Mouse (Mus musculus): ENCODE data around the gene Kat5. TPM values are rescaled to one million over a fixed set of nuclear protein-coding genes. Genes with fewer than 3 reads are reported as not detected.
A peak's percentile ranks its signal among the peaks of the same experiment; 100 is the strongest.

The Kat5 gene
- total RNA-seq, 2 experiments from 2014 or later = 94.3 to 99.2 TPM

GRCm38 (mm10) chr19:5591888-5592287, 18.1 kb downstream of the Kat5 start:
- Histone ChIP-seq H3K4me3 (no peak overlapping the region), H3K27ac (no peak overlapping the region)
- intact Hi-C loops (cut with DNase I) = no loop called here
- no peak for TF ChIP-seq CTCF (IDR thresholded peaks at IDR 0.05)
- DNase-seq (ENCODE audit: extremely low spot score in 1 of 2, low spot score in 2 of 2) = no peak

GRCm38 (mm10) chr19:5589159-5589558, 20.9 kb downstream of the Kat5 start:
- DNase-seq (ENCODE audit: extremely low spot score in 1 of 2, low spot score in 2 of 2) = no peak
- TF ChIP-seq CTCF (IDR thresholded peaks at IDR 0.05) = peak; percentile 15; the same call in 1 of the 2 replicates
- intact Hi-C loops (cut with DNase I) = loop anchor here (5.0 kb wide), 1 partner anchor 38 kb away; no protein-coding TSS in a partner anchor
- Histone ChIP-seq H3K27ac (no peak overlapping the region), H3K4me3 (no peak overlapping the region)

- no peak for TF ChIP-seq CTCF (IDR thresholded peaks at IDR 0.05)
- H3K27ac ChIP-seq = no peak overlapping the region
- no peak for DNase-seq (ENCODE audit: extremely low spot score in 1 of 2, low spot score in 2 of 2)
- no peak overlapping the region for H3K4me3 ChIP-seq
- intact Hi-C loops (cut with DNase I) = no loop called here
Observed at GRCm38 (mm10) chr19:5581995-5582394, 28.0 kb downstream of the Kat5 start.

GRCm38 (mm10) chr19:5580776-5581175, 29.3 kb downstream of the Kat5 start:
- H3K4me3 ChIP-seq = no peak overlapping the region
- TF ChIP-seq CTCF (IDR thresholded peaks at IDR 0.05) = no peak
- H3K27ac ChIP-seq = no peak overlapping the region
- no peak for DNase-seq (ENCODE audit: extremely low spot score in 1 of 2, low spot score in 2 of 2)
- intact Hi-C loops (cut with DNase I) = no loop called here

GRCm38 (mm10) chr19:5579971-5580370, 30.1 kb downstream of the Kat5 start:
- DNase-seq (ENCODE audit: extremely low spot score in 1 of 2, low spot score in 2 of 2) = no peak
- Histone ChIP-seq H3K27ac (no peak overlapping the region), H3K4me3 (no peak overlapping the region)
- intact Hi-C loops (cut with DNase I) = no loop called here
- no peak for TF ChIP-seq CTCF (IDR thresholded peaks at IDR 0.05)

- TF ChIP-seq CTCF (IDR thresholded peaks at IDR 0.05) = no peak
- no peak overlapping the region for H3K4me3 ChIP-seq
- DNase-seq (ENCODE audit: extremely low spot score in 1 of 2, low spot score in 2 of 2) = no peak
- intact Hi-C loops (cut with DNase I) = no loop called here
- H3K27ac ChIP-seq = no peak overlapping the region
Observed at GRCm38 (mm10) chr19:5575336-5575735, 34.7 kb downstream of the Kat5 start.

GRCm38 (mm10) chr19:5572331-5573125, 37.5 kb downstream of the Kat5 start:
- no peak overlapping the region for H3K4me3 ChIP-seq
- TF ChIP-seq CTCF (IDR thresholded peaks at IDR 0.05) = no peak
- intact Hi-C loops (cut with DNase I) = no loop called here
- H3K27ac ChIP-seq = peak overlapping the region; percentile 47; the same call in 1 of the 2 replicates
- peak; percentile 51 to 70 for DNase-seq (ENCODE audit: extremely low spot score in 1 of 2, low spot score in 2 of 2)

- intact Hi-C loops (cut with DNase I) = no loop called here
- DNase-seq (ENCODE audit: extremely low spot score in 1 of 2, low spot score in 2 of 2) = no peak
- TF ChIP-seq CTCF (IDR thresholded peaks at IDR 0.05) = no peak
- H3K4me3 ChIP-seq = no peak overlapping the region
- no peak overlapping the region for H3K27ac ChIP-seq
Observed at GRCm38 (mm10) chr19:5571831-5572230, 38.2 kb downstream of the Kat5 start.

- TF ChIP-seq CTCF (IDR thresholded peaks at IDR 0.05) = no peak
- H3K27ac ChIP-seq = no peak overlapping the region
- intact Hi-C loops (cut with DNase I) = no loop called here
- no peak for DNase-seq (ENCODE audit: extremely low spot score in 1 of 2, low spot score in 2 of 2)
- no peak overlapping the region for H3K4me3 ChIP-seq
Observed at GRCm38 (mm10) chr19:5570353-5571246, 39.4 kb downstream of the Kat5 start.

- intact Hi-C loops (cut with DNase I) = loop anchor here (5.0 kb wide), 1 partner anchor 107 kb away; the partner anchor contains the start of gene Fibp
- no peak overlapping the region for H3K27ac ChIP-seq
- no peak overlapping the region for H3K4me3 ChIP-seq
- no peak for DNase-seq (ENCODE audit: extremely low spot score in 1 of 2, low spot score in 2 of 2)
- TF ChIP-seq CTCF (IDR thresholded peaks at IDR 0.05) = no peak
Observed at GRCm38 (mm10) chr19:5569521-5569920, 40.5 kb downstream of the Kat5 start.

- H3K27ac ChIP-seq = peak overlapping the region; percentile 93; the same call in 1 of the 2 replicates
- DNase-seq (ENCODE audit: extremely low spot score in 1 of 2, low spot score in 2 of 2) = peak; percentile 80 to 83
- H3K4me3 ChIP-seq = peak overlapping the region; percentile 91
- intact Hi-C loops (cut with DNase I) = loop anchor here (5.0 kb wide), 1 partner anchor 106 kb away; the partner anchor contains the start of gene Fibp
- TF ChIP-seq CTCF (IDR thresholded peaks at IDR 0.05) = peak; percentile 99
Observed at GRCm38 (mm10) chr19:5568470-5569140, 41.4 kb downstream of the Kat5 start.

All from left cerebral cortex, adult 2 months (tissue).